Mouse (Mus musculus) liver, embryonic 12.5 days (tissue): ENCODE results near the gene Mrpl48. TPM values are rescaled to one million over a fixed set of nuclear protein-coding genes. Genes with fewer than 3 reads are reported as not detected.
A peak's percentile ranks its signal among the peaks of the same experiment; 100 is the strongest.

ENCODE experiments used
- ATAC-seq: fragments of 200-750 bp; cut with Nextera tagmentation; 2 replicates; pipeline ENCODE4 v1.8.0; 2017; ENCODE audit warnings: moderate number of reproducible peaks, mild to moderate bottlenecking, moderate library complexity
- H3K27ac ChIP-seq: fragments of 300-500 bp; sonication (generic); 2 replicates; pipeline ENCODE4 v1.5.1; 2016; ENCODE audit warnings: mild to moderate bottlenecking
- H3K27me3 ChIP-seq: fragments of 300-500 bp; sonication (generic); replicated peaks from 2 replicates; pipeline ENCODE4 v1.6.1; 2016; ENCODE audit warnings: mild to moderate bottlenecking, moderate library complexity
- H3K36me3 ChIP-seq: fragments of 300-500 bp; sonication (generic); 2 replicates; pipeline ENCODE4 v1.6.1; 2016; ENCODE audit warnings: mild to moderate bottlenecking, moderate library complexity
- H3K4me1 ChIP-seq: fragments of 300-500 bp; sonication (generic); 2 replicates; pipeline ENCODE4 v1.6.1; 2016
- H3K4me2 ChIP-seq: fragments of 300-500 bp; sonication (generic); 2 replicates; pipeline ENCODE4 v1.6.1; 2016; ENCODE audit warnings: mild to moderate bottlenecking, moderate library complexity
- H3K4me3 ChIP-seq: fragments of 300-500 bp; sonication (generic); 2 replicates; pipeline ENCODE4 v1.5.1; 2016; ENCODE audit warnings: mild to moderate bottlenecking, moderate library complexity
- H3K9ac ChIP-seq: fragments of 300-500 bp; sonication (generic); 2 replicates; pipeline ENCODE4 v1.6.1; 2016; ENCODE audit warnings: mild to moderate bottlenecking, moderate library complexity
- H3K9me3 ChIP-seq: fragments of 300-500 bp; sonication (generic); replicated peaks from 2 replicates; pipeline ENCODE4 v1.6.1; 2016; ENCODE audit warnings: mild to moderate bottlenecking, moderate library complexity
- WGBS: fragments of 180-500 bp; shearing (Covaris S2); methylation state at CpG from one replicate; pipeline ENCODE4 v1.1.7; 2016; ENCODE audit not compliant: insufficient replicate concordance; 5-methylcytosine and 5-hydroxymethylcytosine counted together
- polyA plus RNA-seq: library from polyadenylated mRNA; unstranded; fragments of >200 nt; fragmentation: Nextera tagmentation; extraction: Ambion mirVana; gene quantifications from 2 replicates; pipeline ENCODE4 v1.2.1, GENCODE M21; 2016

The Mrpl48 gene
- polyA plus RNA-seq, 1 experiment from 2014 or later = 56.3 TPM

GRCm38 (mm10) chr7:100554939-100555338 lies 53.2 kb downstream of the Mrpl48 start:
- Histone ChIP-seq H3K4me2 (peak overlapping the region; percentile 9; the same call in 1 of the 2 replicates), H3K9me3 (no peaks in the 10 kb centered on the region), H3K27ac (peak overlapping the region; percentile 65), H3K36me3 (peaks cover 19% of the 10 kb centered on the region; the same call in 1 of the 2 replicates), H3K27me3 (no peaks in the 10 kb centered on the region), H3K9ac (no peak overlapping the region), H3K4me3 (no peak overlapping the region), H3K4me1 (peaks cover 45% of the 10 kb centered on the region)
- WGBS = 41% methylated on average over 5 of the region's 5 CpGs
- ATAC-seq = peak; percentile 74

DNA sequence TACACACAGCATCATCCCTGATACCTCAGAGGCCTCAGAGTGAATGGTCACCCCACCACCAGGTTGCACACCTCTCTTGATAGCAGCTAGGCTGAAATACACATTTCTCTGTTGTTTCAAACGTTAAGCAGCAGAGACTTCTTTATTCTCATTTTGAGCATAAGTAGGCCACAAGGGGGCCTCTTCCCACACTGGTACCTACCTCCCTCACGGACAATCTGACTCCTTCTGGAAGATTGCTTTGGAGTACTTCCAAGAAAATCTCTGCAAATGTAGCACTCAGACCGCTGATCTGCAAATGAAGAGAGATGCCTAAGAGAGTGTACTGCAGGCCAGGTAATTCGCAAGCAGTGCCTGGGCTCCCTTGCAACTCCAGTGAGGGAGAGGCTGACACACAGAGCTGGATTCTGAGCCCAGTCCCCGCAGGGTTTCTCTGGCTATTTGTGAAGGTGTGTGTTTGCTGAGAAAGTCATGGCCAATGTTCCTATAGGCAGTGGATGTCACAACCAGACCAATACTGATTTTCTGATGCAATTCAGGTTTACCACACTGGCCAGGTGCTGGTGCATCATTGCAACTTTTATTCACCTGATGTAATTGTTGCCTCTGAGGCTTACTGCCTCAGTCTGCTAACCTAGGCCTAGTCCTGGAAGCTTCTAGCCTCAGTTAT lies 57.6 kb downstream of the Mrpl48 start:
- no peak for ATAC-seq

DNA sequence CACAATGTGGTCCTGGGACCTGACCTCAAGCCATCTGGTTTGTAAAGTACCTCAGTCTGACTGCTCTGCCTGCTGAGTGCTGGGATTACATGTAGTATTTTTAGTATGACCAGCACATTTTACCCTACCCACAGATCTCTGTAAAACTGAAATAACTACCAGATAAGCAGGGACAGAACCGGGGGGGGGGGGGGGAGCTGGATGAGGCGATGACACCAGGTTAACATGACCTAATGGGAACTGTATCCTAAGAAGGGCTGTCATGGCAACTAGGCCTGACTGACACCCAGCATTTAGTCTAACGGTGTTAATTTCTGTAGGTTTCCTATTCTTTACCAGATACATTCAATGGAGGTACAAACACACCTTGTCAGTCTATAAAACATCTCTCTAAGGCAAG lies 58.3 kb downstream of the Mrpl48 start:
- H3K4me1 ChIP-seq = peaks cover 9% of the 10 kb centered on the region
- no peak overlapping the region for H3K4me2 ChIP-seq
- no peak overlapping the region for H3K9ac ChIP-seq
- no peak overlapping the region for H3K27ac ChIP-seq
- 65% methylated on average over 3 of the region's 3 CpGs for WGBS
- H3K36me3 ChIP-seq = peaks cover 27% of the 10 kb centered on the region; the same call in 1 of the 2 replicates
- ATAC-seq = no peak
- no peak overlapping the region for H3K4me3 ChIP-seq
- H3K9me3 ChIP-seq = no peaks in the 10 kb centered on the region
- no peaks in the 10 kb centered on the region for H3K27me3 ChIP-seq

More for the DNA sequence above, 57.6 kb downstream of the Mrpl48 start:
- Histone ChIP-seq H3K27me3 (no peaks in the 10 kb centered on the region), H3K4me3 (no peak overlapping the region), H3K4me1 (peaks cover 16% of the 10 kb centered on the region), H3K36me3 (peaks cover 27% of the 10 kb centered on the region; the same call in 1 of the 2 replicates), H3K9ac (no peak overlapping the region), H3K27ac (no peak overlapping the region), H3K9me3 (no peaks in the 10 kb centered on the region), H3K4me2 (no peak overlapping the region)
- WGBS = 67% methylated on average over 5 of the region's 5 CpGs

DNA sequence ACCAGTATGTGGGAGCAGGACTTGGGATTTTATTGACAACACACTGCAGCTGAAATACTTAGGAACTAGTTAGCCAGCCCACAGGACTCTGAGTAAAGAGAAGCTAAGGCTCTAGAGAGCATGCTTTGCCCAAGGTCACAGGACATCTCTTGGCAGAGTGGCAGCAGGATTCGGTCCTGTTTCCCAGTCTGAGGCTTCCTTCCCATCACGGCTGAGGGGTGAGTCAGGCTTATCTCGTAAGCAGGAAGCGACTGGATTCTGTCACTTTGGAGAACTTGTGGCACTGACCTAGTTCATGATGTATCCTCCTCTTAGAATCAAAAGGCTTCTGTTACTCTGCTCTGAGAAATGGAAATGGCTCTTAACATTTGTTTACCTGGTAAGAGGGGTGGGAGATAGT lies 60.5 kb downstream of the Mrpl48 start:
- Histone ChIP-seq H3K36me3 (peaks cover 27% of the 10 kb centered on the region; the same call in 1 of the 2 replicates), H3K27me3 (no peaks in the 10 kb centered on the region), H3K4me3 (no peak overlapping the region), H3K9ac (no peak overlapping the region), H3K4me1 (no peaks in the 10 kb centered on the region), H3K4me2 (no peak overlapping the region), H3K27ac (no peak overlapping the region), H3K9me3 (no peaks in the 10 kb centered on the region)
- no peak for ATAC-seq
- WGBS = 43% methylated on average over 4 of the region's 4 CpGs

- Histone ChIP-seq H3K27me3 (0 out of 2 replicates have a peak, but pooled peaks cover 4% of the 10 kb centered on the region), H3K4me2 (no peak overlapping the region), H3K9me3 (no peaks in the 10 kb centered on the region), H3K27ac (0 out of 2 replicates have a peak overlapping the region, but pooled peaks have one; percentile 43), H3K4me3 (no peak overlapping the region), H3K9ac (no peak overlapping the region), H3K4me1 (no peaks in the 10 kb centered on the region), H3K36me3 (peaks cover 20% of the 10 kb centered on the region)
- ATAC-seq = peak; percentile 64
- WGBS = 50% methylated on average over 1 of the region's 1 CpGs
Observed at GRCm38 (mm10) chr7:100544437-100544836, 63.7 kb downstream of the Mrpl48 start.

- H3K36me3 ChIP-seq = peaks cover 22% of the 10 kb centered on the region
- no peak overlapping the region for H3K9ac ChIP-seq
- H3K4me2 ChIP-seq = no peak overlapping the region
- WGBS = 80% methylated on average over 9 of the region's 9 CpGs
- peaks cover 20% of the 10 kb centered on the region for H3K4me1 ChIP-seq
- H3K27ac ChIP-seq = no peak overlapping the region
- no peak overlapping the region for H3K4me3 ChIP-seq
- ATAC-seq = no peak
- H3K27me3 ChIP-seq = 0 out of 2 replicates have a peak, but pooled peaks cover 4% of the 10 kb centered on the region
- H3K9me3 ChIP-seq = no peaks in the 10 kb centered on the region
Observed at GRCm38 (mm10) chr7:100539516-100539915, 68.6 kb downstream of the Mrpl48 start.

DNA sequence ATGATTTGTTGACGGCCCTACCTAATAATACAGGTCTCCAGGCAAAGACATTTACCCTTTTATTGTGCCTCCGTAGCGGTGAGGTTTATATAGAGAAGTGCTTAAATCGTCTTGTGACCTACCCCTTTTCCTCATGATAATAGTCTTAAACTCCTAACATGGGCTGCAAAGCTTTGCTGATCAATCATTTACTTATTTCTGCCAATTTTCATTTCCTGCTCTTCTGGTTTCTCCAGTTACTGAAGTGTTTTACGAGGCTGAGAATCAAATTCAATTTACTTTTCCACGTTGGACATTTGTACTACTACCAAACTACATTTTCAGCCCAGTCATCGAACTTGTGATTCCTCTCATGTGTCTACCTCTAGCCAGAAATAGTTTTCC lies 70.6 kb downstream of the Mrpl48 start:
- 20% methylated on average over 7 of the region's 7 CpGs for WGBS
- ATAC-seq = no peak
- H3K4me3 ChIP-seq = peak overlapping the region; percentile 73
- H3K4me2 ChIP-seq = peak overlapping the region; percentile 79
- peaks cover 20% of the 10 kb centered on the region for H3K4me1 ChIP-seq
- H3K9me3 ChIP-seq = no peaks in the 10 kb centered on the region
- peak overlapping the region; percentile 77 for H3K9ac ChIP-seq
- H3K27ac ChIP-seq = peak overlapping the region; percentile 78
- 0 out of 2 replicates have a peak, but pooled peaks cover 4% of the 10 kb centered on the region for H3K27me3 ChIP-seq
- peaks cover 22% of the 10 kb centered on the region for H3K36me3 ChIP-seq

DNA sequence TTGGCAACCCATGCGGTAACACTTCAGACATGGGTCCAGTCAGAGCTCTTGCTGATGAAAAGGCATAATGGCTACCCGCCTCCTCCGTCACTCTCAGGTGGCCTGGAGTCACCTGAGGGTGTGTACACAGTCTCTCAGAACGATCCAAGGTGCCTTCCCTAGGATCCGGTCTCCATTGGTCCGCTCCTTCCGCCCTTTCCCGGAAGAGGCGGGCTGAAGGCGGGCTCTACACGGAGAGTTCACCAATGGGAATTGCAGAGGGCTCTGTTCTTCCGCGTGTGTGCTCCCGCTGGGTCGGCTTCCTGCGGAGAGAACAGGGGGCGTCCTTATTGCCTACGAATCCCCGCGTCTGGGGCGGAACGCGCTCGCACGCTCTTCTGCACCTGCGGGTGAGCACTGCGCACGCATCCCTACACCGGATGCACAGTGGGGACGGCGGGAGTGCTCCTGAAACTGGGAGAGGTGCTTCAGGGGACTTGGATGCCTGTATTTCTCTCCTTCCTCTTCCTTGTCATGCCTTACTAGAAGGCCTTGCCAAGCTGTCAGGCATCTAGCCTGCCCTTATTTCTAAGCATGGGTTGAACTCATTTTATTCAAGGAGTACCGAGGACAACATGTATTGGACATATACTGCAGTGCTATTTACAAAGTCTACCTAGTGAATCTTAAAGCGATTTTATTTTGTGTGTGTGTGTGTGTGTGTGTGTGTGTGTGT lies 71.1 kb downstream of the Mrpl48 start, which contains the start of gene Coa4:
Gene Coa4 (plus strand): TSS at position 268 of the 715 bp plus-strand sequence.
- ATAC-seq = peak; percentile 99
- Histone ChIP-seq H3K4me1 (peaks cover 20% of the 10 kb centered on the region), H3K27me3 (no peaks in the 10 kb centered on the region), H3K4me3 (peak within 1 kb of the TSS; percentile 73), H3K27ac (peak within 1 kb of the TSS; percentile 78), H3K36me3 (peaks cover 22% of the 10 kb centered on the region), H3K4me2 (peak within 1 kb of the TSS; percentile 79), H3K9me3 (no peaks in the 10 kb centered on the region), H3K9ac (peak within 1 kb of the TSS; percentile 77)
- WGBS = under 1% methylated on average over 33 of the region's 33 CpGs

DNA sequence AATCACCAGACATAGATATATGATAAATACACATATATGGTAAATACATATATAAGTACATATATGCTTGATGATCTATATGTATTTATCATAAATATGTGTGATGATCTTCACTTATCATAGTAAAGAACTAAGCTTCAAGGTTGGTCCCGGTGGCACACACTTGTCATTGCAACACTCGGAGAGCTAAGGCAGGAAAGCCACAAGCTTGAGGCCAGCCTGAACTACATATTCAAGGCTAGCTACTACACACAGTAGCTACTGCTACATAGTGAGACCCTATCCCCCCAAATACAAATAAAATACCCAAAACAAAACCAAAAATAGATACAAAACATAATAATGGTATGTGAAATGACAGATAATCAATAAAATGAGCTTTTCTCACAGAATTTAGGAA lies 72.3 kb downstream of the Mrpl48 start:
- no peak for ATAC-seq
- peaks cover 22% of the 10 kb centered on the region for H3K36me3 ChIP-seq
- peak overlapping the region; percentile 77; the same call in 1 of the 2 replicates for H3K9ac ChIP-seq
- 53% methylated on average over 2 of the region's 2 CpGs for WGBS
- H3K27ac ChIP-seq = no peak overlapping the region
- peak overlapping the region; percentile 73 for H3K4me3 ChIP-seq
- H3K9me3 ChIP-seq = no peaks in the 10 kb centered on the region
- peak overlapping the region; percentile 79 for H3K4me2 ChIP-seq
- no peaks in the 10 kb centered on the region for H3K27me3 ChIP-seq
- peaks cover 28% of the 10 kb centered on the region for H3K4me1 ChIP-seq

GRCm38 (mm10) chr7:100534216-100534615 lies 73.9 kb downstream of the Mrpl48 start:
- Histone ChIP-seq H3K4me2 (no peak overlapping the region), H3K9me3 (no peaks in the 10 kb centered on the region), H3K4me1 (peaks cover 28% of the 10 kb centered on the region), H3K4me3 (no peak overlapping the region), H3K9ac (no peak overlapping the region), H3K27ac (no peak overlapping the region), H3K36me3 (peaks cover 12% of the 10 kb centered on the region), H3K27me3 (no peaks in the 10 kb centered on the region)
- no peak for ATAC-seq
- 65% methylated on average over 3 of the region's 3 CpGs for WGBS

DNA sequence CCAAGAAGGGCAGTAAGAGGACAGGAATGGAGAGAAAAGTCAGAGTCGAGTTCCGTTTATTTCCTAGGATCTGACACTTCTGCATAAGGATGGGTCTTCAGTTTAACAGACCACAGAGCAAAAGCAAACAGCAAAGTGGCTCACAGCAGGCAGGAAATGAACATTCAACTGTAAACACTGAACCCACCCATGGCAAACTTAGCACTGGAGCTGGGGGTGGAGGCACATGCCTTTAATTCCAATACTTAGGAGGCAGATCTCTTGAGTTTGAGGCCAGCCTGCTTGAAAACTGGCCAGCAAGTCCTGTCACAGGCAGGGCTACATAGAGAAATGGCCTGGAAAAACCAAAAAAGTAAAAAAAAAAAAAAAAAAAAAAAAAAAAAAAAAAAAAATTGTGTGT lies 74.6 kb downstream of the Mrpl48 start:
- H3K36me3 ChIP-seq = peaks cover 4% of the 10 kb centered on the region; the same call in 1 of the 2 replicates
- H3K27me3 ChIP-seq = no peaks in the 10 kb centered on the region
- H3K9me3 ChIP-seq = no peaks in the 10 kb centered on the region
- no peak overlapping the region for H3K9ac ChIP-seq
- peak overlapping the region; percentile 28 for H3K4me2 ChIP-seq
- WGBS = 47% methylated on average over 2 of the region's 2 CpGs
- ATAC-seq = no peak
- no peak overlapping the region for H3K4me3 ChIP-seq
- peaks cover 28% of the 10 kb centered on the region for H3K4me1 ChIP-seq
- H3K27ac ChIP-seq = peak overlapping the region; percentile 76

DNA sequence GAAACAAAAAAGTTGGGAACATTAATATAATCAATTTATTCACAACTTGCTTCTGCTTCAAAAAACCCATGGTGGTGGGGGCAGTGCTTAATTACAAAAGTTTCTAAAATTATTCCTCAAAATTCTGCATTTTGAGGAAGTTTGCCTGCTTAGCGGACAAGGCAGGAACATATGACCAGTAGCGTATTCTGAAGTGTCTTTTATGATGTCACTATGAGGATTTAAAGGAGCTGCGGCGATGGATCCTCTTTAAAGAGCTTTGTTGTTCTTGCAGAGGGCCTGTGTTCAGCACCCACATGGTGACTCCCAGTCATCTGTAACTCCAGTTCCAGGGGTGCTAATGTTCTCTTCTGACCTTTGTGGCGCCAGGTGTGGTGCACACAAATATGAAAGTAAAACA lies 77.3 kb downstream of the Mrpl48 start:
- Histone ChIP-seq H3K4me1 (peaks cover 8% of the 10 kb centered on the region; the same call in 1 of the 2 replicates), H3K9me3 (no peaks in the 10 kb centered on the region), H3K4me2 (no peak overlapping the region), H3K27me3 (no peaks in the 10 kb centered on the region), H3K4me3 (no peak overlapping the region), H3K36me3 (0 out of 2 replicates have a peak, but pooled peaks cover 4% of the 10 kb centered on the region), H3K27ac (no peak overlapping the region), H3K9ac (no peak overlapping the region)
- 79% methylated on average over 5 of the region's 5 CpGs for WGBS
- ATAC-seq = no peak
